Mouse (Mus musculus): Measurements from ENCODE around the gene Atxn7. TPM values are rescaled to one million over a fixed set of nuclear protein-coding genes. Genes with fewer than 3 reads are reported as not detected.
"Not testable (repeated sequence)": the region's sequence is repeated elsewhere in the genome, so short reads cannot be mapped to it uniquely, and the experiment has no call there.

The Atxn7 gene
- polyA plus RNA-seq, 1 experiment from 2014 or later, result 3.9 TPM

DNA sequence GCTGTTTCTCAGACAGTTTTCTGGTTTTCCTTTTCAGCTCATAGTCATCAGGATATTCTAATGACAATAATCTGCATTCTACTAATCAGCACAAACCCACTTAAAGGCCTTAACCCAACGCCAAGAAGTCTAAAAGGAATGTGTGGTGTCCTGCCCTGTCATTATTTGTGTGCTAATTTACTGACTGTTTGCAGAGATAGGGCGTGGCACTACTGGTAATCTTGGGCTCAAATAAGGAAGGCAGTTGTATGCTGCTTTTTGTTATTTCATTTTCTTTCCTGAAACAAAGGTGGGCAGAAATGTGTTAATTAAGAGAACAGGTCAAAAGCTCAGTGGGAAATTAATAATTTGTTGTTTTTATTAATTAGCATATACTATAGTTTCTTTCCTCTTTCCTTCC is 75.1 kb downstream of the Atxn7 start:
- Histone ChIP-seq H3K27ac (no peak overlapping the region), H3K9me3 (no peaks in the 10 kb centered on the region), H3K27me3 (replicated peaks) (no peaks in the 10 kb centered on the region), H3K9ac (no peak overlapping the region), H3K36me3 (no peaks in the 10 kb centered on the region), H3K4me3 (no peak overlapping the region), H3K4me1 (no peaks in the 10 kb centered on the region), H3K4me2 (replicated peaks) (no peak overlapping the region)
- no peak for ATAC-seq (ENCODE audit: low FRiP score, low read depth)
- WGBS, result 65% methylated on average over 2 of the region's 2 CpGs

DNA sequence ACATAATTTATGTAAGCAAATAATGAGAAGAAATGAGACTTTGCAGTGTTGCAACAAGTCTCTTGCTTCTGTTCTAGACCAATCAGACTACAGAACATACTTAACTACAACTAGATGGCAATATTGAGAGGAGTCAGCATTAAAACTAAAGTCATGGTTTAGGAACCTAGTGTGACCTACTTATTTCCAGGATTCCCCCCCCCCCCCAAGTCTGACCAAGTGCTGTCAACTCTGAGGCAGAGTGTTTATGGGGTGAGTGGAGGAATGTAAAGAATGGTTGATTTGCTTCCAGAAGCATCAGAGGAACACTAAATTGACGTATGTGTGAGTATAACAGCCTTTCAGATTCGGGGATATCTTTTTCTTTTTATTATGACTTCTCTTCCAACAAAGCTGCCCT is 77.0 kb downstream of the Atxn7 start:
- Histone ChIP-seq H3K4me1 (no peaks in the 10 kb centered on the region), H3K36me3 (no peaks in the 10 kb centered on the region), H3K4me3 (no peak overlapping the region), H3K27me3 (replicated peaks) (no peaks in the 10 kb centered on the region), H3K4me2 (replicated peaks) (no peak overlapping the region), H3K9me3 (no peaks in the 10 kb centered on the region), H3K9ac (no peak overlapping the region), H3K27ac (no peak overlapping the region)
- 80% methylated on average over 2 of the region's 2 CpGs for WGBS
- no peak for ATAC-seq (ENCODE audit: low FRiP score, low read depth)

DNA sequence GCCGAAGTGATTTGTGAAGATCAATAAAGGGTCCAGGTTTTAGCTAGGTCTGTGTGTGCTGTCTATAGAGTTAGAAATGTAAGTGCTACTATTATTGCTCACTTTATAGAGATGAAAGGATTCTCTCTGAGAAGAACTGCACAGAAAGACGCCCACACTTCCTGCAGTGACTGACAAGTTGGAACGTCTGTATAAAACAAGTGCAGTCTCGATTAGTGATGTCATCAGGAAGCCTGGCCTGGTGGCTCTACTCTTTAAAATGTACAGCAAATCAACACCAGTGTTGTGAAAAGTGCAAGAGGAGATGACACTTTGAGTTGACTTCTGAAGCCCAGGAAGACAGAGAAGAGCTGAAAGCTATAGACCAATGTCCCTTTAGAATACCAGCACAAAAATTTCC is 81.1 kb downstream of the Atxn7 start:
- Histone ChIP-seq H3K4me3 (no peak overlapping the region), H3K27me3 (replicated peaks) (no peaks in the 10 kb centered on the region), H3K9me3 (no peaks in the 10 kb centered on the region), H3K27ac (no peak overlapping the region), H3K4me2 (replicated peaks) (no peak overlapping the region), H3K36me3 (peaks cover 9% of the 10 kb centered on the region; the same call in 1 of the 2 replicates), H3K9ac (no peak overlapping the region), H3K4me1 (no peaks in the 10 kb centered on the region)
- ATAC-seq (ENCODE audit: low FRiP score, low read depth), result no peak
- 90% methylated on average over 4 of the region's 4 CpGs for whole genome bisulfite sequencing

DNA sequence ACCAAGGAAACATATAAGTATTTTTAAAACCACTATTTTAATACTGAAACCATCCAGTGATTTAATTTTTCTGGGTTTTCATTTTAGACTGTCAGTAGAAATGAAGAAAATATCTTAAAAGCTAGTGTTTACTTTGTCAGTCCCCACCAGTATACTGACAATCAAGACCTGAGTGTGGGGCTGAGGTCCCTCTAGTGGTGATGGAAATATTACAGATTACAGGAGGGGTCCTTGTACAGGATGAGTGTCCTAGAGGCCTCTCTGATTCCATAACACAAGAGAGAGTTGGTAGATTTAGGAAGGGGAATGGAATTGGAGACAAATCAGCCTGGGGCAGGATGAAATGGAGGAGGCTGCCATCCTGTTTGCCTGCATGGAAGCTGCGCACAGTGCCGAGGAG is 93.1 kb downstream of the Atxn7 start:
- Histone ChIP-seq H3K4me2 (replicated peaks) (no peak overlapping the region), H3K4me3 (no peak overlapping the region), H3K27me3 (replicated peaks) (no peaks in the 10 kb centered on the region), H3K9me3 (no peaks in the 10 kb centered on the region), H3K9ac (no peak overlapping the region), H3K27ac (no peak overlapping the region), H3K4me1 (no peaks in the 10 kb centered on the region), H3K36me3 (peaks cover 15% of the 10 kb centered on the region)
- WGBS, result 94% methylated on average over 2 of the region's 2 CpGs
- ATAC-seq (ENCODE audit: low FRiP score, low read depth), result 0 out of 2 replicates have a peak, but pooled peaks have one; percentile 37

DNA sequence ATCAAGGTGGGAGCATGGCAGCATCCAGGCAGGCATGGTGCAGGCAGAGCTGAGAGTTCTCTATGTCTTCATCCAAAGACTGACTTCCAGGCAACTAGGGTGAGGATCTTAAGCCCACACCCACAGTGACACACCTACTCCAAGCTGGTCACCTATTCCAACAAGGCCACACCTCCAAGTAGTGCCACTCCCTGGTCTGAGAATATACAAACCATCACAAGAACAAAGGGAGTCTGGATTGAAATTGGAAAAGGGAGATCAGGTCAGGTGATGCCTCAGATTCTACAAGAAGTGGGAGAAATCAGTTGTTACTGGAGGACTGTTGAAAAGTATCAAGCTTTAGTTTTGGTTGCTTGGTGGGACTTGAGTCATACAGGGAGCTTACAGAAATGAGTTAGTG is 98.4 kb downstream of the Atxn7 start:
- H3K27ac ChIP-seq; H3K27me3 ChIP-seq (replicated peaks); ATAC-seq (ENCODE audit: low FRiP score, low read depth): not testable (repeated sequence)

DNA sequence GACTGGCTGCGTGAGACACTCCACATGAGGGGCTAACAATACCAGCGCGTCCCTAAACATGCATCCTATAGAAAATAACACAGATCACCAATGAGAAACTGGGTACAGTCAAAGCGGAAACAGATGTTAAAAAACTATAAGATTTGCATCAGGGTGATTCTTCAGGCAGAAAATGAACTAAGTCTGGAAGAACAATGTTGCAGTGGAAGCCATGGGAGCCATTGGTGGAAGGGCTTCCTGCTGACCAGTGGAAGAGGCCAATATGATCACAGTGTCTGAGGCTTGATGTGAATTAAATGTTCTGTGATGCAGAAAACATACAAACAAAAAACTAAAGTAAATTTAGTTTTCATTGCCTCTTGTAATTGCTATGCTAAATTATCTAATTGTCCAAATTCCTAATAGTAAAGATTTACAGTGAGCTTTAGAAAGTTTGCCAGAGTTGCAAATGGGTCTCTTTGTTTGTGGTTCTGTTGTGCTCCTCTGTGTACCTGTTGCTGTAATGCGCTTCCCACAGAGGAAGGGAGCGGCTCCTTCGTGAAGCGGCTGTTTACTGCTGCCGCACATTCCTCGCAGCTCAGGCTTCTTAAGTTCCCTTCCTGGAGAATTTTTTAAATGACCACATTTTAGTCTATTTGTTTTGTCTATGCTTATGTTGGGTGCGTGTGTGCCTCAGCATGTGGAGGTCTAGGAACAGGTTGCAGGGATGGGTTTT is 101.4 kb downstream of the Atxn7 start:
- Histone ChIP-seq H3K27ac (no peak overlapping the region), H3K9me3 (no peaks in the 10 kb centered on the region), H3K36me3 (no peaks in the 10 kb centered on the region), H3K4me3 (no peak overlapping the region), H3K27me3 (replicated peaks) (no peaks in the 10 kb centered on the region), H3K4me1 (peaks cover 16% of the 10 kb centered on the region), H3K4me2 (replicated peaks) (no peak overlapping the region), H3K9ac (no peak overlapping the region)
- no peak for ATAC-seq (ENCODE audit: low FRiP score, low read depth)
- WGBS, result 68% methylated on average over 11 of the region's 11 CpGs

More for the DNA sequence above, 98.4 kb downstream of the Atxn7 start:
- H3K9ac ChIP-seq; H3K9me3 ChIP-seq; H3K4me1 ChIP-seq; H3K36me3 ChIP-seq; H3K4me3 ChIP-seq; H3K4me2 ChIP-seq (replicated peaks): not testable (repeated sequence)

DNA sequence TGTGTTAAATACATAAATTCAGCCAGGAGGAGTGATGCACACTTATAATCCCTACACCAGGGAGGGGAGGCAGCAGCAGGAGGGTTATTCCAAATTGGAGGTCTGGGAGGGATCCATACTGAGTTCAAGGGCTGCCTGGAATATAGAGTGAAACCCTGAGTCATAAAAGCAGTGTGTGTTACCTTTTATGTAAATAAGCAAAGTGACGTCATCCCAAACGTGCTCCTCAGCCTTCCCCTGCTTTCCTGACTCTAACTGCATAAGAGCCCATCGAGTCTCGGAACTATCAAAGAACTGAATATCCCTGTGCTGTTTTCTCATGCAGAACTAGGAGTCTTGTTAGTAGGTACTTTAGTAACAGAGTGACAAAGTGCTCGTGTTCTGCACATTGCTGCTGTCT is 102.1 kb downstream of the Atxn7 start:
- H3K27me3 ChIP-seq (replicated peaks), result no peaks in the 10 kb centered on the region
- no peak overlapping the region for H3K4me2 ChIP-seq (replicated peaks)
- no peaks in the 10 kb centered on the region for H3K9me3 ChIP-seq
- no peak for ATAC-seq (ENCODE audit: low FRiP score, low read depth)
- H3K9ac ChIP-seq, result no peak overlapping the region
- no peak overlapping the region for H3K4me3 ChIP-seq
- no peak overlapping the region for H3K27ac ChIP-seq
- peaks cover 23% of the 10 kb centered on the region for H3K4me1 ChIP-seq
- H3K36me3 ChIP-seq, result no peaks in the 10 kb centered on the region
- 59% methylated on average over 5 of the region's 5 CpGs for WGBS

DNA sequence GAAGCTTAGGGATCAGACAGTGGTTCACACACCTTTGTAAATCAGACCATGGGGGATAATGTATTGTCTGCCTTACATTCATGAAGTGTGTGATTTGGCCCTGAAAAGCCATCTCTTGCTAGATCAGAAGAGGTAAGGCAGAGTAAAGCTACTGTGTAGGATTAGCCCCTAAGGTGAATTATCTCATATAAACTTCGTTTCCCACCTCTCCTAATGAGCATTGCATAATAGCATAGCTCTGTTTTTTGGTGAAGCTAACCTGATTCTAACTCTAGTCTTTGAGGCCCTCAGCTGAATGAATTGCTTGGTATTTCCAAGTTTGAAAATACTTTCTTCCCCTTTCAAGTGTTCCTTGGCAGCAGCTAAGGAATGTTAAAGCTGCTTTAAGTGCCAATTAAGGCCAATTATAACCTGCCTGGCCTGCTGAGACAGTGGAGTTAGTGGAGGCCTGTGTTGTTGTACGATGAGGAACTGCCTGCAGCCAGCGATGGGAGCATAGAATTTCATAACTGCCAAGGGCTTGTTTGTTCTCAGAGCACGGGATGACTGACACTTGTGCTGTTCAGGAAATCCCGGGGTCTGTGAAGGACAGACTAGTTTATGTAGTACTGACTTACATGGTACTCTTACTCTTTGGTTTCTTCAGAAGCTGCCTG is 103.4 kb downstream of the Atxn7 start:
- ATAC-seq (ENCODE audit: low FRiP score, low read depth), result no peak
- no peaks in the 10 kb centered on the region for H3K36me3 ChIP-seq
- 26% methylated on average over 5 of the region's 5 CpGs for WGBS
- no peak overlapping the region for H3K27ac ChIP-seq
- no peak overlapping the region for H3K4me3 ChIP-seq
- H3K4me2 ChIP-seq (replicated peaks), result no peak overlapping the region
- peaks cover 23% of the 10 kb centered on the region for H3K4me1 ChIP-seq
- no peaks in the 10 kb centered on the region for H3K9me3 ChIP-seq
- H3K9ac ChIP-seq, result no peak overlapping the region
- H3K27me3 ChIP-seq (replicated peaks), result no peaks in the 10 kb centered on the region

DNA sequence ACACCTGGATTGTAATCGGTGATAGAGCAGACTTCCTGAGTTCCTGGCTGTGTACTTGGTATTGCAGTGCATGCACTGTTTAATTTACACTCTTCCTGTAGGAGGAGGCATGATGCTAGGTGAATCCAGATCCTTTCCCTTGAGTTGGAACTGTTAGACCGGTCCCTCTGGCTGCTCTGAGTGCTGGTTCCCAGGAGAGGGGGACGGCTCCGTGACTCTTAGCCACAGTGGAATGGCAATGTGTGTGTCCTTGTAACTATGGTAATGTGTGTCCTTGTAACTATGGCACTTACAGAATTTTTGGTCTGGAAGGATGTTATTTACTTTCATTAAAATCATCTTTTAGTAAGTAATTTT is 103.9 kb downstream of the Atxn7 start:
- 43% methylated on average over 4 of the region's 4 CpGs for WGBS
- no peak for ATAC-seq (ENCODE audit: low FRiP score, low read depth)
- no peak overlapping the region for H3K27ac ChIP-seq
- H3K4me1 ChIP-seq, result peaks cover 27% of the 10 kb centered on the region
- no peak overlapping the region for H3K4me3 ChIP-seq
- no peaks in the 10 kb centered on the region for H3K36me3 ChIP-seq
- no peaks in the 10 kb centered on the region for H3K9me3 ChIP-seq
- no peak overlapping the region for H3K9ac ChIP-seq
- H3K4me2 ChIP-seq (replicated peaks), result no peak overlapping the region
- H3K27me3 ChIP-seq (replicated peaks), result no peaks in the 10 kb centered on the region

DNA sequence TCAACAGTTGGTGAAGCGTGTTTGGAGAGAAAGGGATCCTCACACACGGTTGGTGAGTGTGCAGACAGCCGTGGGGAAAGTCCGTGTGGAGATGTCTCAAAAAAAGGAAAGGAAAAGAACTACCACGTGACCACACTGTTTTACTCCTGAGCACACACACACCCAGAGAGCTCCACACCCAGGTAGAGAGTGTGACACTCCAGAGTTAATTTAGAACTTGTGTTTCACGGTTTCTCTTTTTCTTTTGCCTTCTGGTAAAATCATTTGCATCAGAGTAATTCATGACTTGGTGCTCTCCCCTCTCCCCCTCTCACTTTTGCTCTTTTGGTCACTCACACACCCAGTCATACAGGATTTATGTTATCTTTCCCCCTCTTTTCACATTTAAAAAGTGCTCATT is 105.0 kb downstream of the Atxn7 start:
- ATAC-seq (ENCODE audit: low FRiP score, low read depth), result no peak
- H3K4me3 ChIP-seq, result no peak overlapping the region
- H3K27me3 ChIP-seq (replicated peaks), result no peaks in the 10 kb centered on the region
- H3K4me2 ChIP-seq (replicated peaks), result no peak overlapping the region
- WGBS, result 76% methylated on average over 6 of the region's 6 CpGs
- H3K36me3 ChIP-seq, result no peaks in the 10 kb centered on the region
- H3K9me3 ChIP-seq, result no peaks in the 10 kb centered on the region
- H3K9ac ChIP-seq, result no peak overlapping the region
- H3K27ac ChIP-seq, result no peak overlapping the region
- peaks cover 38% of the 10 kb centered on the region for H3K4me1 ChIP-seq

DNA sequence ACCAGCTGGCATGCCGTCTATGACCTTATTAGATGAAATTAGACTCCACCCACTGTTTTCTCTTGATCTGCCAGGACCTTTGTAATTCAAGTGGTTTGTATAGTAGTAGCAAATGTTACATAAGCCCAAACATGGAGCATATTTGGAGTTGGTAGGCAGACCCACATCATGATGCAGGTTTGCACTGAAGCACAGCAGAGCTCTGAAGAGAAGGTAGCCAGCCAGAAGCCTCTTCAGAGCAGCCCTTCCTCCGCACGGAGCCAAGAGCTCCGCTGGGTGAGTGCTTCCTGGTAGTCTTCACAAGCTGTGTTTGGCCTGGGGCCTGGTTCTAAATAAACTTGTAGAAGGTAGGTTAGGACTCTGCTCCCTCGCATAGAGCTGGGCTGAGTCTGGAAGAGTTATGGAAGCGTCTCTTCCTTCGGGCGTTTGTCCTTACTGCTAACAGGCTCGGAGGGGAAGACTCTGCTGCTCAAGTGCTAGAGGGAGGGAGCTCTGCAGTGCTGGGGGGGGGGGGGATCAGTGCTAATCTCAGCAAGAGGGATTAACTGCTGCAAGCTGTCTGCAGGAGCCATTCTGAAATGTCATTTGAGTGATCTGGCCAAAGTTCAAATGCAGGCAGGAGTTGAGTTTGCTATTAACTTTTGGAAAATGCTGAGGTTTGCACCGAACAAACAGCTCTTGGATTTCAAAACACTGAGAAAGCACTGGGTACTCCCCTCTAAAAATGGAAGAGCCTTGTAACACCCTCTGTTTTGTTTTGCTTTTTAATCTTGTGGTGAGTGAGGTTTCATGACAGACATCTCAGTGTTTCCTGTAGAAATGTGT is 106.6 kb downstream of the Atxn7 start:
- H3K4me3 ChIP-seq, result no peak overlapping the region
- H3K9ac ChIP-seq, result no peak overlapping the region
- H3K27ac ChIP-seq, result peak overlapping the region; percentile 26; the same call in 1 of the 2 replicates

DNA sequence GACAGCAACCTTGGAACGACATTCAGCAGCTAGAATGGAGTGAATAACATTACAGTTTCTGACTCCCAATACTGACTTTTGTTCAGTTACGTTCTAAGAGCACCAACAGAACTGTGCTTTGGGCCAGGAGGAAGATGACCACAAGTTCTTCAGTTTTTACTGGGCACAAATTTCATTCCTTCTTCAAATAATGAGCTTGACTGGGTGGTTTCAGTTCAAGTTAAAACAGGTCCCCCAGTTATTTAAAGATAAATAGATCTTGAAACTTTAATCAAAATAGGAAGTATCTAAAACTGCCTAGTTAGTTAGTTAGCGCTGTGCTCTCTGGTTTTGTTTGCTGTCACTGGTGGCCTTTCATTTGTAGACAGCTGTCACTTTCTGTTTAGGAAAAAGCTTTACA is 107.3 kb downstream of the Atxn7 start:
- H3K27ac ChIP-seq, result no peak overlapping the region
- H3K4me1 ChIP-seq, result peaks cover 42% of the 10 kb centered on the region

More for the DNA sequence above, 106.6 kb downstream of the Atxn7 start:
- Histone ChIP-seq H3K9me3 (no peaks in the 10 kb centered on the region), H3K36me3 (no peaks in the 10 kb centered on the region), H3K4me2 (replicated peaks) (peak overlapping the region; percentile 22; the same call in 1 of the 2 replicates), H3K27me3 (replicated peaks) (no peaks in the 10 kb centered on the region), H3K4me1 (peaks cover 46% of the 10 kb centered on the region)
- no peak for ATAC-seq (ENCODE audit: low FRiP score, low read depth)
- 23% methylated on average over 10 of the region's 10 CpGs for WGBS

More for the DNA sequence above, 107.3 kb downstream of the Atxn7 start:
- Histone ChIP-seq H3K9ac (no peak overlapping the region), H3K4me3 (no peak overlapping the region), H3K4me2 (replicated peaks) (no peak overlapping the region), H3K9me3 (no peaks in the 10 kb centered on the region), H3K27me3 (replicated peaks) (no peaks in the 10 kb centered on the region), H3K36me3 (no peaks in the 10 kb centered on the region)
- ATAC-seq (ENCODE audit: low FRiP score, low read depth), result no peak
- 50% methylated on average over 3 of the region's 3 CpGs for WGBS

Measured in neural tube, embryonic 12.5 days (tissue).